Mouse (Mus musculus) MEL-GATA-1-ER (cell line): ENCODE results near the gene Fgfr2.
"Not testable (repeated sequence)": the region's sequence is repeated elsewhere in the genome, so short reads cannot be mapped to it uniquely, and the experiment has no call there.

Experiments used
- DNase-seq: peaks from one replicate; pipeline ENCODE4 v3.0.0-alpha.2; 2012; ENCODE audit warnings: low read depth; ENCODE audit errors: extremely low read depth

Gene Fgfr2

DNA sequence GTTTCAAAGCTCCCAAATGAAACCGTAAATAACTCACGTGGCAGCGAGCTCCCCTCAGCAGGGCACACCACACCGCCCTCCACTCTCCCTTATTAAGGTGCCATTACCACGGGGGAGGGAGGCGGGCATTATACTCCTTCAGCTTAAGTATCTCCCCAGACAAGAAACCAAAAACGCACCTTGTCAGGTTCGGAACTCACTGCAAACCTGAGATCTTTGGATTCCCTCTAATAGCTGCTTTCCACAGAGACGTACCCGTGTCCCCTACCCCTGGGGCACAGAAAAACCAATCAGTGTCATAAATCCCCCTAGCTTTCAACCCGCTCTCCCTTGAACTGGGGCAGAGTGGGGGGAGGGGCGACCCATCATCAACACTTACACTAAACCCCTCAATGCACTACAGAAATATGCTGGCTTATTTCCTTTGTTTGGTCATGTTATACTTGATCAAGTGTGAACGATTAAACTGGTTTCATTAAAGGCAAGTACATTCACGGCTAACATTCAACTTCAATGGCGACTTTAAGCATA, 2.9 kb downstream of the Fgfr2 start:
- DNase-seq = no peak

DNA sequence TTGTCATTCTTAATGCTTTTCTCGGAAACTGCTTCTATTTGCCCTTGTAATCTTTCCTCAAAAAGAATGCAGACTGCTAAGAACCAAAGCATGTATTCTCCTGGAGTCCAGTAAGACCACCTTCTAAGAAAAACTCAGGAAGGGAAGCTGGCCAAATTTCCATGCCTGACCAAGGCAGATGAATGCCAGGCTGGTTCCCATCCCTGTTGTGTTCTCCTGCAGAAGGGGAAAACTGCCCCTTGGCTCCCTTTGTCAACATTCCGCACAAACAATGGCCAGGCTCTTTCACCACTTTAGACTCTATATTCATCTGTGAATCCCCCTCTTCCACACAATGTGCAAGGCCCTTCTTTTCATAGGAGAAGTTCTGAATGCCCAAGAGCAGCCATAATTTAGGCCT, 5.3 kb downstream of the Fgfr2 start:
- DNase-seq = no peak

DNA sequence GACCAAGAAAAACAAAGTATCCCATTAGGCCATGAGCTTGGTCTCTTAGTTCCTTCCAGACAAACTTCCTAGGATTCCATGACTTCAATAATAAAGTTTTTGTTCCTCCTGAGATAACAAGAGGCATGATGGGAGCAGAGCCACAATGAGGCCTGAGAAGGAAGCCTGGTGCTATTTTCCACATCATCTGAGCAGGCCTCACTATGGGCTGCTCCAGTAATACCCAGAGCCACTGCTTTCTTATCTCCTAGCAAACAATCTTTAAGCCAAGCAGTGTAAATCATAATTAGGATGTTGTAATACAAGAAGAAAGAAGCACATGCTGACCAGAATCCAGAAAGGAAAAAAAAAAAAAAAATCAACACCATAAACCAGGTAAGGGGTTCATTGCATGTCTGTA, 6.6 kb downstream of the Fgfr2 start:
- no peak for DNase-seq

DNA sequence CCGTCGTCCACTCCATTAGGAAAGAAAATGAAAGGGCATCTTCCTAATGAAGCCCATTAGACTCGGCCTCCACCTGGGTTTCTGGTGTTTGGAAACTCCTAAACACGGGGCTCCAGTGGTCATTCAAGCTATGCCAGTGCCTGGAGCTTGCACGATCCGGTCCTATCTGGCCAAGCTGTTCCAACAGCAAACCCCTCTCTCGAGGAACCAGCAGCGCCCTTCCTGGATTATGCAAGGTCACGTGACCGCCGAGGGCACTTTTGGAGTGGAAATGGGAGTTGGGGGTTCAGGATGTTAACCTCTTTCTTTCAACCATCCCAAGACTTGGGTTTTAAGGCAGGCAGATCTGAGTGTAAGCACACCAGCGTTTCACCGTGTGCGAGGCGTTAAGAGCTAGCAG, 7.3 kb downstream of the Fgfr2 start:
- no peak for DNase-seq

DNA sequence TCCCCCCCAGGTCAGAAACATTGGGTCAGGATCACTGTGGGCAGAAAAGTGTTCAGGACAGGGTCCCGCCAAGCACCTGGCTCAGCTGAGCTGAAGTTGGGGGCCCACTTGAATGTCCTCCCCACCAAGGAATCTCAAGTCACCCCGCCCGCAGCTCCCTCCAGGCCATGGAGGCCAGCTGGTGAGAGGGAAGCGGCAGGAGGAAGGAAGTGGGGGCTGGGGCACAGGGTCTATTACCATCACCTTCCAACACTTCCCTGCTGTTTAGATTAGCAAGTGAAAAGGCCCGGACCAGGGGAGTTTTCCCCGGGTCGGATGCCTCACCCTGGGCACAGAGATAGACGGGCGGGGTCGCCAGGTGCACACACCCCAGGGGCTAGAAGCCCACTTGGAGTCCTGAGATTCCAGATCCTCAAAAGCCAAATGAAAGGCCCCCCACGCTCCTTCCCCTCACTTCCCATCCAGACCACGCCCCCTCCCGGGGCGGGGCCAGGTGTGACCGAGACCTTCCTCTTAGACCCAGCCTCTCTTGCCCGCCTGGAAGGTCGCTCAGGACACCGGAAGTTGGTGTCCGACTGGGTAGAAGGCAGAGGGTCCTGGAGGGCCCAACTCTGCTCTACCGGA, 8.2 kb downstream of the Fgfr2 start:
- DNase-seq = no peak

DNA sequence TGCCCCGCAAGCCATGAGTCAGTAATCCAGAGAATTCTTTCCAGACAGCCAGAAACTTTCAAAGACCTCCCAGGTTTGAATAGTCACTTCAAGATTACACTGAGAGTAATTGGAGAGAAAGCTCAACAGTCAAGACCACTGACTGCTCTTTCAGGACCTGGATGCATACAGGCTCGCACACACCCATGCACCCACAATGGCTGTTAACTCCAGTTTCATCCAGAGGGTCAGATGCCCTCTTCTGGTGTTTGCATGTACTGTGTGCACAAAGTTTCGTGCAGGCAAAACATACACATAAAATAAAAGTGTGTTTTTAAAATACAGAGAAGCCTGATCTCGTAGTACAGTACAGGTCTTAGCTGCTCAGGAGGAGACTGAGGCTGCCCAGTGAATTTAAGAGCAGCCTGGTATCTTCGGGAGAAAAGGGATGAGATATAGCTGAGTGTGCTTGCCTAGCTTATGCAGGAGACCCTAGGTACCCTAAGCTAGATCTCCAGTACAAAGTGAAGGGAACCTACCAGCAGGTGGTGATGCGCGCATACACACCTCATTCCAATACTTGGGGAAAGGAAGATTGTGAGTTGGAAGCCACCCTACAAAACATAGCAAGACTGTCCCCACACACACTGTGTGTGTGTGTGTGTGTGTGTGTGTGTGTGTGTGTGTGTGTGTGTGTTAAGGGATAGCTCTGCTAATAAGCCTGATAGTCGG, 9.8 kb downstream of the Fgfr2 start:
- no peak for DNase-seq

DNA sequence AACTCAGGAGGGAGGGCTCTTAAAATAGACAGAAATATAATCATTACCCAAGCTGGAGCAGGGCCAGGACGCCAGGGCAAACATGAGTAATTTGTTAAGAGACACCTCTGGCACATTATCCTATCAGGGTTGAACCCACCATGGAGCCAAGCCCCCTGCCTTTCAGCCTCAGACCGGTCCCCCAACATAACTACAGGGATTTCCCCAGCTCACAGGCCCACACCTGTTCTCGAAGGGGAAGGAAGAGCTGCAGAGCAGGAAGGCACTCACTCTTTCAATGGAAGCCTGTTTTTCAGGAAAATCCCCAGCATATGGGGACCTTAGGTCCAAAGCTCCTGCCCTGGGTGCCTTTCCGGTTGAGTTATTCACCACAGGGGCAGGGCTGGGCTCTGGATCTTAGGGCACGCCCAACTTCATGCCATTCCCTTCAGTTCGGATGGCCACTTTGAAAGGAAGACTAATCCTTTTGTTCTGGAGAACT, 10.8 kb downstream of the Fgfr2 start:
- DNase-seq = no peak

DNA sequence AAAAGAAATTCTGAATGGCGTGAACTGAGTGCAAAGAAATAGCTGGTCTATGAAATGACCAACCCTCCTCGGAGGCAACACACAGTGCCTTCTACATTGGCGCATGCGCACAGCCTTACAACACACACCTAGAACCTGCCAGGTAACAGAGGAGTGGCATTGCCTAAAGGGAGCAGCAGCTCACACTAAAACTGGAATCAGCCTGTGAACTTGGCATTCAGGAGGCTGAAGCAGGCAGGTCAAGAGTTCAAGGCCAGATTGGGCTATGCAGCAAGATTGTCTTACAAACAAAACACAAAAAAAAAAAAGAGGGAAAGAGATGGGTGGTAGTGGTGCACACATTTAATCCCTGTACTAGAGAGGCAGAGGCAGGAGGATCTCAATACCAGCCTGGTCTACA, 13.7 kb downstream of the Fgfr2 start:
- DNase-seq = no peak

DNA sequence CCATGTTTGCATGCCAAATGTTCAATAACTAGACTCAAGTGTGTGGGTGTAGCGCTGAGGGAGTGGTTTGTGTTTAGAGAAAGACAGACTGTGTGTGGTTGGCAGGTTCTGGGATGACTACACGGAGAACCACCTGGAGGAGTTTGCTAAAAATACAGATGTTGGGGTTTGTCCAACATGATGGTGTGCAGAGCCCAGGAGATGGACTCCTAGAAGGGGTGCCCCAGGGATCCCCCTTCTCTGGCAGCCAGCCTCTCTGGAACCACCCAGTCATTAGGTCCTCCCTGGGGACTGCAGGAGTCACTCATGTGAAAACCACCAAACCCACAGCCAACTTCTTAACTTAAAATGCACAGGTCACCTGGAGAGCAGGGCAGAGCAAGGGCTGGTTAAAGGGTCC, 14.5 kb downstream of the Fgfr2 start:
- DNase-seq = no peak

DNA sequence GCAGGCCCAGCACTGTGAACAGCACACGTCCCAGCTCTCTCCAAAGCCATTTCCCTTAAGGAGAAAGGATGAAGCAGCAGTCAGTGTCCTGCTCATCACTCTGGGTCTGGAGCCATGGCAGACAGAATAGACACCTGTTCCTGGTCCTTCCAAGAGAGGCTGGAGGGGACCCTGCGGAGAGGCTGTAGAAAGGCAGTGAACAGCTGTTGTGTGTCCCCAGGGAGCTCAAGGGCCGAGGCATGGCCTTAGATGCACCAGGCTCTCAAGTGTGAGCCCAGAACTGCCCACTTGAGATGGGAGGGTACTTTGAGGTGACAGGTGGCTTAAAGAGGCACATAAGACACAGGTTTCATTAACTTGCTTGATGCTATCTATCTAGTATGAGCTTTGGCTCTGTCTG, 20.6 kb downstream of the Fgfr2 start:
- DNase-seq = no peak

DNA sequence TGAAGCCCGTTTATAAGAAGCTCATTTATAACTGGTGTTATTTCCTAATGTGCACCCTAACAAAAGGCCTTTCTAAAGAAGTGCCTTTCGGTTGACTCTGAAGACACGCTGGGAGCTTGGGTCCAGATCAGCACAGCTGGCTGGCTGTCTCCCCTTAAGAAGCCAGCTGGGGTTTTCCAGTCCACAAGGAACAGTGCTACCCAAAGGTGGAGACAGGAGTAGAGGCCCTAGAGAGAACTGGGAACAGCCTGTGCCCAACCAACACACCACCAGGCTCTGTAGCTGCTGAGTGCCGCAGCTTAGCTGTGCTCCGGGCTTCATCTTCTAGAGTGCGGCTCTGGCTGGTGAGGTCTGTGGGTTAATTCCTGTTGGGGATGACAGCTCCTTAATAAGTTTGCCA, 22.1 kb downstream of the Fgfr2 start:
- no peak for DNase-seq

DNA sequence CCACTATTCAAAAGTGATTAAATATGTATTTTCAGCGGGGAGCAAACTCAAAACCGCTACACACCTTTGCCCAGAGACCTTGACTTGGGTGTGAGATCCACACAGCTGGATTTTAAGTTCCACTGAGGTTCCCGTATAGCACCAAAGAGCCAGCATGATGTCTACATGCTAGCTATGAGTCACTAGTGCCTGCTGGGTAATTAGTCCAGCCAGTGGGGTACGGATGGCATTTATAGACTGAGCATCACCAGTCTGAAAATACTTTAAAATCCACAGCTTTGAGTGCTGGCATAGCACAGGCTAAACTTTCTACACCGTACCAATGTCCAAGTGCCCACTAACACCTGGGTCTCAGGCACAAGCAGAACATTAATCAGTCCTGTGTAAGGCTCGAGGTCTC, 23.0 kb downstream of the Fgfr2 start:
- no peak for DNase-seq

DNA sequence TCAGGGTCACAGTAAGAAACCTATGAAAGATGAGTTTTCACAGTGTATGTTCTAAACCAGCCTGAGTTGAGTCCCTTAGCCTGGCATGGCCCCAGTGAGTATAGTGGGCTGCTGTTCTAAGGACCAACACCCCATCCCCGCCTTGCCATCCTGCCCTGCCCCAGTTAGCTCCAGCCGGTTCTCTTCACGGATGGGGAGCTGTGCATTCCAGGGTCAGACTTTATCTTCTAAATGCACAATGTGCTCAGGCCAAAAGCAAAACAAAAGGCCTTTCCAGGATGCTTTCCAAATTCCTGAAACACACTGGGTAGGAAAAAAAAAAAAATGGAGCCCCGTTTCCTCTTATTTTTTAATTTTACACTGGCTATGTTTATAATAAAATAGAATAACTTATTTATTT, 23.9 kb downstream of the Fgfr2 start:
- no peak for DNase-seq

DNA sequence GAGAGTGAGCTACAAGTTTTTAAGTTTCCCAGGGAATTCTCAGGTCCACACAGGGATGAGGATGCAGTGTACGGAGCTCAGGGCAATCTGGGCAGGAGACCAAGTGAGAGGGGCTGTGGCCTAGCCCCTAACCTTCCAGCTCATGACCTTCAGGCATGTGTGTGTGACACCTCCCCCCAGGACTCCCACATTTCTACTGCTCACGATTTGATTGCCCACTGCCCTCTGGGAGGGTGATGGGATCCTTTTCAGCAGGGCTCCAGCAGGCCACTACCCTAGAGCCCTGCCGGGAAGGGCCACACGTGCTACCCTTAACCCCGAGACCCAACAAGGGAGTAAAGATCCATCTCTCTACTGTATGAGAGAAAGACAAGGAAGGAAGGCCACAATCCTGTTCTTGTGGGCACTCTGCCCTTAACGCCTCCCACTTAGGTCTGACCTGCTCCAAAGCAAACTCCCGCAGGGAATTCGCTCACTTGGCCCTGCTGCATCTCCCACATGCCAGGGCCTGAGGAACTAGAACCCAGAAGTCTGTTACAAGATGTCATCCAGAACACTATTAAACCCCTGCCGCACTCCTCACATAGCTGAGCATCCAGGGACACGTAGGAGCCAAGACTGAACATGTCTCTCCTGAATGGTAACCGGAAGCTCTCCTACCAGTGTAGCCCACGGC, 24.9 kb downstream of the Fgfr2 start:
- no peak for DNase-seq

DNA sequence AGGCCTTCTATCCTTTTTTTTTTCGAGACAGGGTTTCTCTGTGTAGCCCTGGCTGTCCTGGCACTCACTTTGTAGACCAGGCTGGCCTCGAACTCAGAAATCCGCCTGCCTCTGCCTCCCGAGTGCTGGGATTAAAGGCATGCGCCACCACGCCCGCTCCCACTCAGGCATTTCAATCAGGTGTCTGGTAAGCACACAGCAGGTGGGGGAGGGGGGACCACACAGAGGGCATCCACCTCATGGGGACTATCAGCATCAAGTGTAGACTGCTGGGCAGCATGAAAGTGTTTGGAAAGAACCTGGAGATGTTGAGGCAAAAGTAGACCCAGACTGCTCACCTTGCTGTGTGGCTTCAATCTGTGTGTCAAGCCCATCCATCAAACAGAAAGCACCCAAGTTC, 27.5 kb downstream of the Fgfr2 start:
- DNase-seq = not testable (repeated sequence)

DNA sequence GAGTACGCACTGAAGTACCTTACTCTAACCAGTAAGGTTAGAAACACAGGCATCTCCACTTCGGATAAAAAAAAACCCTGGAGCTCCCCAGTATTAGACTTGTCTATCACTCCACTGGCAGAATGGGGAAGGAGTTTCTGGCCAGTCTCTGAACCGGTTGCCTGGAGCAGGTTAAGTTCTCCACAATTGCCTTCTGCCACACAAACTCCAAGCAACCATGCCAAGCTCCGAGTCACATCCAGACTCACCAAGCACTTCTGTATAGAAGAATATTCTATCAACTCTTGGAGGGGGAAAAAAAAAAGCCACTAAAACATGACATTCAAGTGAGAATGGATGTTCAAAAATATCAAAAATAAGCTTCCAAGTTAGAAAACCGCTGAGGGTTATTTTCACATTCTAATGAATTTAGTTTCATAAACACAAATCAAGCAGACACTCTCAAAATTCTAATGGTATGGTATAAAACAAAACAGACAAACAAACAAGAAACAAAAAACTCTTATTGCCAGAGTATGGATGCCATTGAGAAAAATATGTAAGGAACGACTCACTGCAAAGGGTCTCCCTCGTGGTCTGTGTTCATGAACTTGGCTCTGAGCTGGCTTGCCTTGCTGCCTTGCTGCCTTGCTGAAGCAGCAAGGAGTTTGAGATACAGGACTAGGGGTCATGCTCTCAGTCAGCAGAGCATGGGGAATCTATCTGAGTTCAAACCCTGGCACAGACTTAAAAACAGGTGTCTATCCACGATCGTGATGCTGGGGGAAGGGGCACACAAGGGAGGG, 28.2 kb downstream of the Fgfr2 start:
- DNase-seq = no peak

DNA sequence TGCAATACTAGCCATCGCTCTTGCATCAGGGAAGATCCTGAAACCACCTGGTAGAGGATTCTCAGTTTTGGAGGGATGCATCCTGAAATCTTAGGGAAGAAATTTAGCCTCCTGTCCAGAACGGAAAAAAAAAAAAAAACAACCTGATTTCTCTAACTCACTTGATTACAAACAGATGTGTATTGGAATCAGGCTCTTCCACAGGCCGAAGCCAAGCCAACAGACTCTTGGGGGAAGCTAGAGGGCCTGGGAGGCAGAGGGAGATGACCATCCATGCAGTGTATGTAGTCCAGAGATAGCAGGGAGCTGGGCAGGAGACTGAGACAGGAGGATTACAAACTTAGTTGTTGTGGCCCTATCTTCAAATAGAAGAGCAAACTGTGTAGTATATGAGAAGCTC, 29.0 kb downstream of the Fgfr2 start:
- DNase-seq = no peak

DNA sequence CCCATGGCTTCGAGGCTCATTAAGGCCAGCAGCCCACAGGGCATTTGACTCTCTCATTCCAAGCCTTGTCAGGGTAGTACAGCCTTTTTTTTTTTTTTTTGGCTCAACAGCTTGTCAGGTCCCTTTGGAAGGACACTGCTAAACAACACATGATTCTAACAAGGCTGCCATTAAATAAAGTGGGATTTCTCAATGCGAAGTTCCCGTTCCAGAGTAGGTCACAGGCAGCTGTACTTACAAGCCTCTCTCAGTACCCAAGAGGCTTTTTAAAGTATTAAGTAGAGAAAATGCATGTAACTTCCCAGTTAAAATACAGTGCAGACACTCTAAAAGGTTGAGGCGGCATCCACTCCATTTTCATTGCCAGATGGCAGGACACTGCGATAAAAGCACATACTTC, 29.4 kb downstream of the Fgfr2 start:
- no peak for DNase-seq

DNA sequence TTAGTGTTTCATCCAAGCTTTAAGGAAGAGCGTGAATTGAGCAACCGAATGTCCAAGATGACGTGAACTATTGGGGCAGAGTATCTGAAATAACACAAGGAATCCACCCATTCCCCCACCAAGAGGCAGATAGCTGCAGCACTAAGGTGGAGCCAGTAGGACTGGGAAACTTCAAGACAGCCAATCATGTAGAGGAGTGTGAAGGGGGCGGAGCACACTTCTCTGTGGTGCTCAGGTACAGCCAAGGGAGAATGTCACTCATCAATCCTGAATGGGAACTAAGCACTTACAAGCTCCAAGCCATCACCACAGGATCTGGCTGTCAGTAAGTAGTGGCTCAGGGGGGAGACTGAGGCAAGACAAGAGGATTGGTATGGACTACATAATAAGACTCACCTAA, 32.5 kb downstream of the Fgfr2 start:
- DNase-seq = no peak

DNA sequence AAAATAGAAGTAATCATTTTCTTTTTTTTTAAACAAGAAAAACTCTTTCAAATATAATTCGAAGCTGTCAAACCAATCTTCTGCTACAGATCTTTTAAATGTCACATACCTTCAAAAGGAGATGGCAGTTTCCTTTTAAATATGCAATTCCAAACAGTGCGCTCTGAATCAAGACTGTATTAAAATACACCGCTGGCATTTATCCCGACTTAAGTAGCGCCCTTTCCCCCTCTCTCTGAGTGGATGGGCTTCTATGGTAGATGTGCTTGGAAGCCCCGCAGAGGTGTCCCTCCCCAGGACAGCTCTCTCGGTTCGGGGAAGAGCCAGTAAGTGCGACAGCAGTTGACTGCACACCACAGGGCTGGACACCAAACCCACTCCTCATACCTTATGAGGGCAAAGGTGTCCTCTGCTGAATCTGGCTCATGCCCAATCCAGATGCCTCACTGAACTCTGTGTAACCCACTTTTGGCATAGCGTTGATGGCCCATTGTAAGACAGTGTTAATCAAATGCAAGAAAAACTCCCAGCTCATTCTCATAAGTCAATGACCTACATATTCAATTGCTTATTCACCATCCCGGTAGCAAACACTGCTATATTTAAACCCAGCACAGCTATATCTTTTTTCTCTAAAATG, 33.4 kb downstream of the Fgfr2 start:
- no peak for DNase-seq

DNA sequence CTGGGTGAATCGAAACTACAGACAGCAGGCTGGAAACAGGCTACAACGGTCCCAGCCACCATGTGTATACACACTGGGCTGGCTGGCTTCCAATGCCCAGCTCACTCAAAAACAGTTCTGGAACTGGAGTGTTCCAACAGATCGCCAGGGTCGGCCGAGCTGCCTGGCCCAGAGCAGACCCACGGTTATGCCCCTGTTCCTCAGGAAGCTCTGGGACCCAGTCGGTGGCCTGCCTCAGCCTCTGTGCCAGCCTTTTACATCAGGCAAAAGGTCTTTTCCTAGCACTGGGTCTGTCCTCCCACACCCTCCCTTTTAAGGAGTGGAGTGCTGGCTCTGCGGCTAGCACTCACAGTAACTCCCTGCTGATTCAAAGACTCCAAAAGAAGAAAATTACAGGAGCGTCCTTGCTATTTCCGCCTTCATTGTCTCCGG, 34.3 kb downstream of the Fgfr2 start:
- DNase-seq = no peak
